Mouse (Mus musculus) MEL (cell line): ENCODE measurements around the gene Acacb. TPM values are rescaled to one million over a fixed set of nuclear protein-coding genes. Genes with fewer than 3 reads are reported as not detected.

Experiments used
- DNase-seq: peaks from one replicate; pipeline ENCODE4 v3.0.0; 2011; ENCODE audit warnings: low read depth, low spot score
- H3K27ac ChIP-seq: 2 replicates; pipeline ENCODE4 v1.5.1; 2012; ENCODE audit warnings: low read depth, mild to moderate bottlenecking, control low read depth, low read length, moderate library complexity; ENCODE audit not compliant: control insufficient read depth
- H3K27me3 ChIP-seq, 2 experiments: fragments of 150-350 bp in 1 of 2; sonication (generic) in 1 of 2; 2 replicates each; pipeline ENCODE4 v1.6.1; 2012; ENCODE audit warnings: low read length in 2 of 2, mild to moderate bottlenecking in 2 of 2, improper control_type of control experiment in 1 of 2, moderate library complexity in 1 of 2; ENCODE audit not compliant: insufficient read depth in 2 of 2, control insufficient read depth in 1 of 2
- H3K36me3 ChIP-seq, 2 experiments: 2 replicates each; pipeline ENCODE4 v1.6.1; 2012 to 2014; ENCODE audit warnings: low read length in 2 of 2, improper control_type of control experiment in 1 of 2, inconsistent platforms in 1 of 2, mild to moderate bottlenecking in 1 of 2; ENCODE audit not compliant: insufficient read depth in 2 of 2, control insufficient read depth in 1 of 2
- H3K4me1 ChIP-seq, 2 experiments: fragments of 150-350 bp in 1 of 2; sonication (generic) in 1 of 2; 2 replicates each; pipeline ENCODE4 v1.6.1; 2012; ENCODE audit warnings: low read length in 2 of 2, improper control_type of control experiment in 1 of 2, mild to moderate bottlenecking in 1 of 2; ENCODE audit not compliant: insufficient read depth in 2 of 2, control insufficient read depth in 1 of 2
- H3K4me3 ChIP-seq, 2 experiments: fragments of 150-350 bp in 1 of 2; sonication (generic) in 1 of 2; 2 replicates each; pipeline ENCODE4 v1.5.1; 2012; ENCODE audit warnings: low read depth in 2 of 2, low read length in 2 of 2, mild to moderate bottlenecking in 2 of 2, moderate library complexity in 2 of 2, control low read depth in 1 of 2, improper control_type of control experiment in 1 of 2; ENCODE audit not compliant: control insufficient read depth in 1 of 2, insufficient read depth in 1 of 2
- H3K79me2 ChIP-seq: 2 replicates; pipeline ENCODE4 v1.6.1; 2012; ENCODE audit warnings: mild to moderate bottlenecking, low read length, moderate library complexity; ENCODE audit not compliant: control insufficient read depth, poor library complexity, insufficient read depth
- H3K9ac ChIP-seq: 2 replicates; pipeline ENCODE4 v1.6.1; 2012; ENCODE audit warnings: low read depth, mild to moderate bottlenecking, control low read depth, low read length, moderate library complexity; ENCODE audit not compliant: control insufficient read depth, poor library complexity, severe bottlenecking
- H3K9me3 ChIP-seq: fragments of 150-350 bp; sonication (generic); replicated peaks from 2 replicates; pipeline ENCODE4 v1.6.1; 2012; ENCODE audit warnings: mild to moderate bottlenecking, low read length, improper control_type of control experiment, moderate library complexity; ENCODE audit not compliant: insufficient read depth
- BHLHE40 ChIP-seq: IDR thresholded peaks from 2 replicates; pipeline ENCODE4 v1.6.1; 2012; ENCODE audit warnings: low read depth, mild to moderate bottlenecking, inconsistent platforms, low read length, improper control_type of control experiment, borderline replicate concordance
- CTCF ChIP-seq, 3 experiments: IDR thresholded peaks in 2 of 3; conservative IDR thresholded peaks in 1 of 3; 2 replicates each; pipeline ENCODE4 v1.5.1; 2011 to 2012; ENCODE audit warnings: low read length in 3 of 3, low read depth in 2 of 3, mild to moderate bottlenecking in 2 of 3, improper control_type of control experiment in 1 of 3, inconsistent platforms in 1 of 3, mixed read lengths in 1 of 3, moderate library complexity in 1 of 3; ENCODE audit not compliant: control insufficient read depth in 1 of 3, insufficient read depth in 1 of 3, poor library complexity in 1 of 3, severe bottlenecking in 1 of 3
- ELF1 ChIP-seq: IDR thresholded peaks from 2 replicates; pipeline ENCODE4 v1.6.1; 2014; ENCODE audit warnings: low read depth, mild to moderate bottlenecking, inconsistent platforms, low read length, improper control_type of control experiment, moderate library complexity
- EP300 ChIP-seq, 2 experiments: IDR thresholded peaks; 2 replicates each; pipeline ENCODE4 v1.6.1; 2011; ENCODE audit warnings: improper control_type of control experiment in 2 of 2, low read length in 2 of 2, low read depth in 1 of 2, mild to moderate bottlenecking in 1 of 2
- HCFC1 ChIP-seq: IDR thresholded peaks from 2 replicates; pipeline ENCODE4 v1.6.1; 2012; ENCODE audit warnings: low read depth, mild to moderate bottlenecking, inconsistent platforms, low read length, improper control_type of control experiment, moderate library complexity
- MAFK ChIP-seq: IDR thresholded peaks from 2 replicates; pipeline ENCODE4 v1.6.1; 2011; ENCODE audit warnings: low read depth, mild to moderate bottlenecking, low read length, improper control_type of control experiment, borderline replicate concordance
- MEF2A ChIP-seq: IDR thresholded peaks from 2 replicates; pipeline ENCODE4 v1.6.1; 2014; ENCODE audit warnings: low read depth, mild to moderate bottlenecking, inconsistent platforms, low read length, improper control_type of control experiment; ENCODE audit not compliant: poor library complexity, insufficient replicate concordance, severe bottlenecking; ENCODE audit errors: extremely low read depth
- MYB ChIP-seq: IDR thresholded peaks from 2 replicates; pipeline ENCODE4 v1.6.1; 2011; ENCODE audit warnings: mild to moderate bottlenecking, low read depth, low read length, improper control_type of control experiment
- MYC ChIP-seq: IDR thresholded peaks from 2 replicates; pipeline ENCODE4 v1.6.1; 2011; ENCODE audit warnings: low read depth, mild to moderate bottlenecking, low read length, improper control_type of control experiment, moderate library complexity
- NELFE ChIP-seq: IDR thresholded peaks from 2 replicates; pipeline ENCODE4 v1.6.1; 2011; ENCODE audit warnings: low read depth, low read length, improper control_type of control experiment
- NRF1 ChIP-seq: IDR thresholded peaks from 2 replicates; pipeline ENCODE4 v1.6.1; 2014; ENCODE audit warnings: low read depth, mild to moderate bottlenecking, inconsistent platforms, low read length, improper control_type of control experiment, moderate library complexity; ENCODE audit not compliant: poor library complexity, insufficient read depth, severe bottlenecking
- POLR2A ChIP-seq, 2 experiments: IDR thresholded peaks; 2 replicates each; pipeline ENCODE4 v1.6.1; 2011 to 2012; ENCODE audit warnings: low read length in 2 of 2, mild to moderate bottlenecking in 2 of 2, control low read depth in 1 of 2, improper control_type of control experiment in 1 of 2, low read depth in 1 of 2, moderate library complexity in 1 of 2; ENCODE audit not compliant: control insufficient read depth in 1 of 2, insufficient read depth in 1 of 2, poor library complexity in 1 of 2
- SIN3A ChIP-seq: IDR thresholded peaks from 2 replicates; pipeline ENCODE4 v1.6.1; 2012; ENCODE audit warnings: low read length, improper control_type of control experiment, inconsistent platforms
- TAL1 ChIP-seq: IDR thresholded peaks from 2 replicates; pipeline ENCODE4 v1.6.1; 2012; ENCODE audit warnings: mild to moderate bottlenecking, inconsistent platforms, low read length, moderate library complexity, mixed read lengths
- TBP ChIP-seq: IDR thresholded peaks from 2 replicates; pipeline ENCODE4 v1.8.0; 2011; ENCODE audit warnings: low read depth, low read length, improper control_type of control experiment
- UBTF ChIP-seq: IDR thresholded peaks from 2 replicates; pipeline ENCODE4 v1.6.1; 2012; ENCODE audit warnings: low read depth, mild to moderate bottlenecking, inconsistent platforms, low read length, improper control_type of control experiment, moderate library complexity, borderline replicate concordance; ENCODE audit not compliant: insufficient read depth
- ZKSCAN1 ChIP-seq: IDR thresholded peaks from 2 replicates; pipeline ENCODE4 v1.6.1; 2012; ENCODE audit warnings: low read depth, mild to moderate bottlenecking, inconsistent platforms, low read length, improper control_type of control experiment, moderate library complexity
- polyA plus RNA-seq, 2 experiments: library from polyadenylated mRNA; stranded (reverse) in 1 of 2; unstranded in 1 of 2; fragments of >175 nt in 1 of 2; fragments of >200 nt in 1 of 2; gene quantifications; 2 replicates each; pipeline versions ENCODE4 v1.2.1 to v1.2.4; 2012; ENCODE audit warnings: low replicate concordance in 2 of 2, low read depth in 1 of 2; ENCODE audit not compliant: insufficient read length in 2 of 2, insufficient read depth in 1 of 2, missing spikeins in 1 of 2
- total RNA-seq: library from RNA; depleted of rRNA; stranded (reverse); fragments of 300-350 nt; gene quantifications from 2 replicates; pipeline ENCODE4 v1.2.3, GENCODE M21; 2012

Gene Acacb
- total and polyA plus RNA-seq, 3 experiments, result 2.0 to 5.3 TPM; not detected in 1

DNA sequence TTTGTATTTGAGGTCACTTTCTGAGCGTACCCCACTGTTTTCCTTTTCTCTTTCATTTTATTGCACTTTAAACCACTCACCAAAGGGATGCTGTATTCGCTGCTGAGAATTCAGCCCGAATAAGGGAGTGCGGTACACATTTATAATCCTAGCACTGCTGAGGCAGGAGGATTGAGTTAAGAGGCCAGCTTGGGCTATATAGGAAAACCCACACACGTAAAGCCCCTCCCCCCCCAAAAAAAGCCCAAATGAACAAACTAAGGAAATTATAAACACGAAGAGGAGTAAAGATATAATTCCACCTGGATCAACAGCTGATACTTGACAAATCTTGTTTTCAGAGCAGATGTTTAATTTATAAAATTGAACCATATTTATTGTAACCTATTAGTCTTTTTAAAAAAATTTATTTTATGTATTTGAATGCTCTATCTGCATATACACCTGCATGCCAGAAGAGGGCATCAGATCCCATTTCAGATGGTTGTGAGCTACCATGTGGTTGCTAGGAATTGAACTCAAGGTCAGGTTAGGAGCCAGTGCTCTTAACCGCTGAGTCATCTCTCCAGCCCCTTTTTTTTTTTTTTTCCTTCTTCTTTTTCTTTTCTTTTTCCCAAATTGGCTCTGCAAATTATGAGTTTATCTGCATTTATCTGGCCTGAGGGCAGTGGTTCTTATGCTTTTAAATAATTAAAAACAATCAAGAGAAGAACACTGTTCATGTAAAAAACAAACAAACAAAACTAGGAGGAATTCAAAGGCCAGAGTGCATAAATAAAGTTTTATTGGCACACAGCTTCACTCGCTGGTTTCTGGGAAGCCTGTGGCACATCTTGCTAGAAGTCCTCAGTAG is 30.4 kb downstream of the Acacb start (continued):
- no peak for TF ChIP-seq BHLHE40
- TF ChIP-seq UBTF, result no peak
- no peak for TF ChIP-seq ZKSCAN1
- TF ChIP-seq MYB, result no peak
- TF ChIP-seq MYC, result peak; percentile 97
- TF ChIP-seq HCFC1, result no peak; the same call in 1 of the 2 replicates
- TF ChIP-seq SIN3A, result peak; percentile 55
- no peak for TF ChIP-seq EP300 (IDR thresholded peaks at IDR 0.05; ENCODE audit: low read depth in 1 of 2, low read length in 2 of 2)
- 0 out of 2 replicates have a peak, but pooled peaks have one; percentile 24 for TF ChIP-seq TBP
- TF ChIP-seq POLR2A (IDR thresholded peaks at IDR 0.05; ENCODE audit: control insufficient read depth in 1 of 2, insufficient read depth in 1 of 2, low read depth in 1 of 2, low read length in 2 of 2, poor library complexity in 1 of 2), result no peak

DNA sequence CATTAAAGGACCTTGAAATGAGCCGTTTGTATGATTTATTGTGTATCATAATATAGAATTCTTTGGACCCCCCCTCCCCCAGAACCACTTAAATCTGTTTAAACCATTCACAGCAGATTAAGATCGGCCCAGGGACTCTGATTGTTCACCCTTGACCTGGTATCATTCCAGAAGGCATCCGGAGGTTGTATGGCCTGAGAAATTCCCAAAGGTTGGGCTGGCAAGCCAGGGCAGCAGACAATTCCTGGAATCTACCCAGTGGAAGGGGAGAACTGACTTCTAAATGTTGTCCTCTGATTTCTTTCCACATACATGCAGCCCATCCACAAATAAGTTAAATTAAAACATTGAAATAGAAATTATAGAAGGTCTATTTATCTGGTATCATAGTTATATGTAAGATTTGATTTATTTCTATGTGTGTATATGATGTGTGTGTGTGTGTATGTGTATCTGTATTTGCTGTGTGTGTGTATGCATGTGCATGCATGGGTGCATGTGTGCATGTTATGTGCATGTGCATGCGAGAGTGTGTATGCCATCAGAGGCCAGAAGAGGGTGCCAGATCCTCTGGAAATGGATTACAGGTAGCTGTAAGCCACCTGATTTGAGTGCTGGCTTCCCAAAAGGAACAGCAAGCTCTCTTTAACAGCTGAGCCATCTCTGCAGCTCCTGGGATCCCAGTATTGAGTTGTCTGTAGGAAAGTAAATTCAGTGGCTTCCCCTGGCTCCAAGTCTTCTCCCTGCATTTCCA is 31.8 kb downstream of the Acacb start:
- no peaks in the 10 kb centered on the region; a peak in 1 of 4 replicates for H3K36me3 ChIP-seq
- no peak overlapping the region for H3K4me3 ChIP-seq
- peaks cover 4 to 7% of the 10 kb centered on the region in 2 experiments; a peak in 1 of 4 replicates for H3K4me1 ChIP-seq
- peak in 2 of 3 experiments; percentile 13 to 23; a peak in 2 of 6 replicates for TF ChIP-seq CTCF (IDR thresholded peaks at IDR 0.05 in 2 of 3, conservative IDR thresholded peaks at IDR 0.05 in 1 of 3; ENCODE audit: control insufficient read depth in 1 of 3, insufficient read depth in 1 of 3, low read depth in 2 of 3, low read length in 3 of 3, poor library complexity in 1 of 3, severe bottlenecking in 1 of 3)
- TF ChIP-seq NELFE, result no peak
- TF ChIP-seq ELF1, result no peak
- TF ChIP-seq TAL1, result no peak
- no peak overlapping the region for H3K9ac ChIP-seq
- H3K79me2 ChIP-seq, result no peaks in the 10 kb centered on the region; the same call in 1 of the 2 replicates
- H3K27me3 ChIP-seq, result no peaks in the 10 kb centered on the region; a peak in 1 of 4 replicates
- H3K9me3 ChIP-seq, result no peaks in the 10 kb centered on the region
- no peak overlapping the region for H3K27ac ChIP-seq
- DNase-seq, result no peak

DNA sequence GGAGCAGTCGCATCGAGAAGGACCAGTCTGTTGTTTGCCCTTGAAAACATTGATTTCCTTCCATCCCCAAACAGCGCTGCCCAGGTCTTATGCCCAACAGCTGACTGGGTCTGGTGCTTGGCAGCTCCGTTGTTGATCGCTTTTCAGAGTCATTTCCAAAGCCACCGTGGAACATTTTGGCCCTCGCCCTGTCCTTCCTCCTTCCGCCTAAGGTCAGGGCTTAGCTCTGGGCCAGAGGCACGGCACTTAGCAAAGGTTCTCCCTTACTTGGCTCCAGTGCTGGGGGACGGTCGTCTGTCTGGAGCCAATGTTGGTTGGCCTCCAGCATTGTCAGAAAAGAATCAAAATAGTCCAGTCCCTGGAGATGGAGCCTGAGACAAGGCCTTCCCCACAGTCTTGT is 33.2 kb downstream of the Acacb start:
- peaks cover 0 to 4% of the 10 kb centered on the region in 2 experiments; a peak in 1 of 4 replicates for H3K4me1 ChIP-seq
- no peak for DNase-seq
- H3K9me3 ChIP-seq, result no peaks in the 10 kb centered on the region
- no peaks in the 10 kb centered on the region; a peak in 1 of 4 replicates for H3K36me3 ChIP-seq
- H3K27me3 ChIP-seq, result no peaks in the 10 kb centered on the region; a peak in 1 of 4 replicates
- H3K9ac ChIP-seq, result no peak overlapping the region
- no peaks in the 10 kb centered on the region; the same call in 1 of the 2 replicates for H3K79me2 ChIP-seq
- TF ChIP-seq NRF1 (no peak), MEF2A (no peak), ELF1 (no peak), MAFK (no peak)
- no peak overlapping the region for H3K27ac ChIP-seq
- H3K4me3 ChIP-seq, result no peak overlapping the region
